Mouse (Mus musculus) testis, postnatal 10 days (tissue): ENCODE data around the gene Kcnh5.
A peak's percentile ranks its signal among the peaks of the same experiment; 100 is the strongest.

ENCODE experiments used
- DNase-seq: peaks from one replicate; pipeline ENCODE4 v3.0.0; 2021; ENCODE audit warnings: low spot score

The Kcnh5 gene

DNA sequence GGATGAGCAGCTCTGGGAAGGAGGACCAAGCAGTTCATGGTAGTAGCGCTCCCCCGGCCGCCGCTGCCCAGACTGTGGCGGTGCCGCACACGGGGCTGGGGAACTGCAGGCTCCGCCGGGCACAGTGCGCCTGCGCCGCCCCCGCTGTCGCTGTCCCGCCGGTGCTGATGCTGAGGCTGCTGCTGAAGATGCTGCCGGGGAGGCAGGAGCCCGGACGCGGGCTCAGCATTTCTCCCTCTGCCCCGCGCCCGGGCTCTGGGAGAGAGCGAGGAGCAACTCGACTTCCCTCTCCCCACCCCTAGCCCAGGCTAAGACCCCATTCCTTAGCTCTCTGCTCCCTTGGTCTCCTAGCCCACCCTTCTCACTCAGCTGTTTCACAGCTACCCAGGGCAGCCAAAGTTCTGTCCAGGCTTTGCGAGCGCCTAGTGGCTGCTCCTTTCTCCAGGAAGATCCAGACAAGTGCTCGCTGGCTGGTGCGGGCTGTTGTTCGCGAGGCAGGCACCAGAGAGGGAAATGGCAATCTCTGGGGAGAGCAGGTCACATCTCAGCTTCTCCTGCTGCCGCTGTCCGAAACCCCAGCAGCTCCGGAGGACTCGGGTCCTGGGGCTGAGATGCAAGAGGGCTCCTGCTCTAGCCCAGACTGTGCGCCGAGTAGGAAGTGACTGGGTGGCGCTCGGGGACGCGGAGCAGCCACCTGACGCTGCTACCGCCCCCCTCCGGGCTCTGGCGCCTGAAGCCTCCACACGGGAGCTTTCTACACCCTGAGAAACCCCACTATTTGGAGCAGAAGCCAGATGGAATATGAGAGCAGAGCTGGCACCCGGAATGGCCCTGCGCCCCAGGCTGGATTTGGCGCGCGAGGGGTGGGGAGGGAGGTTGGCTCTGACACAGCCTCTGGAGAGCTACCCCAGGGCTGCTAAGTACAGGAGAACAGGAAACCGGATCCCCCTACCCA lies at the start of gene Kcnh5:
Kcnh5 (minus strand) TSS at position 642 of the 955 bp plus-strand sequence.
- DNase-seq: peak; percentile 42

DNA sequence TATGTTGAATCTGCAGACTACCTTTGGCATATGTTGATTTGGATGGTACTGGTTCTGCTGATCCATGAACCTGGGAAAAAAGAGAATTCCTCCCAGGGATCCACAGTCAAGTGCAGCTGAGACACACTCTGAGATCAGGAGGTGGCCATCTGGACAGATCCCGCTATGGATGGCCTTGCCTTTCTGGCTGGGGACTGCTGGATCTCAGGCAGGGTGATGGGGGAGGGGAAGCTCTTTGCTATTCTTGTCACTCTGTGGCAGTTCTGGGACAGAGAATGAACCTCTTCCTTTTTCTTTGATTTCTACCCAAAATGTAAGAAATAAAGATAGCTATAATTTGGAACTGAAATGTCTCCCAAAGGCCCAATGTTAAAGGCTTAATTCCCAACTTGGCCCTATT lies 46.8 kb upstream of the Kcnh5 start:
- no peak for DNase-seq

DNA sequence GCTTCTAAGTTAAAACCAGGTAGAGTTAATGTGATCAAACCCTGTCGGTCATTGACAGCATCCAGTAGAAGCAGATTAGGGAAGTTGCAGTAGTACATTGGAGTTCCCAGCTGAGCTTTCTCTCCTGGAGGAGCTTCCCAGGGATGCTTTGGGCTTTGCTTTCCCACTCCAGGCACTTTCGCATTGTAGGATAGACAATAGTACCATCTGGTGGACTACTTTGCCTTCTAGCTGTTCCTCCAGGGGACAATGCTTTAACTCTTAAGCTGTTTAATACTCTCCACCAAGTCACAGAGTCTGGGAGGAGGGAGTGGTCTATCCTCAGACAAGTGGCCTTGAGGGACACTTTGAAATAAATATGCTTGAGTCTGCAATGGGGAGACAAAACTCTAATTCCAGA lies 12.3 kb upstream of the Kcnh5 start:
- no peak for DNase-seq

DNA sequence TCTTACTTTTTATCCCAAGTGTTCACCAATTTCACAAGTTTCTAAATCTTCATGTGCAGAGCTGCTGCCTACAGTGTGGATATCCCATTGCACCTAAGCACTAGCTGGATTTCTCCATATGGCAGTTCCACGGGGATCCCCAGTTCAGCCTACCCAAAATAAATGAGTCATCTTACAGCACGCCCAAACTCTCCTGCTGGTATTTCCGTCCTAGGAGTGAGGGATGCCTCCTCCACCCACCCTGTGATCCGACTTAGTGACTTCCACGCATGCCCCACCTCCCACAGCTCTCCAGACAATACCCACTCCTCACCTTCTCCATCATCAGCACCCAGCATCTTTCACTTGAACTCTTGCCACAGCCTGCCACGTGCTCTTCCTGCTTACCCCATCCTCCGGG lies 5.5 kb upstream of the Kcnh5 start:
- DNase-seq: no peak

DNA sequence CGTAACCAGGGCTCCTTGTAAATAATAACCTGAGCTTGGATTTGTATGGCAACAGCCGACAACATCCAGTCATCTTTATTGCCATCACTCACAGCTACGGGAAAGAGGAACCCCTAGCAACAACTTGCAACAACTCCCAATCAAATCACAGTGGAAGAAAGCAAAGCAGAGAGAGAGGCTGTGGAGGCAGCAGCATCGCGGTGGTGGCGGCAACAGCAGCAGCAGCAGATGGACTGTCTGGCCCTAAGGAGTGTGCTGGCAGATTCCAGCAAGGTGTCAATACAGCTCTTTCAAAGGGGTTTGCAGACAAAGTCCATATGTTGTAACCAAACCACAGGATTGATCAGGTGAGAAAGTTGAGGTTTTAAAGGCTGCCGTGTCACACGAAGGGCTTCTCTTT lies 2.4 kb upstream of the Kcnh5 start:
- DNase-seq: no peak

DNA sequence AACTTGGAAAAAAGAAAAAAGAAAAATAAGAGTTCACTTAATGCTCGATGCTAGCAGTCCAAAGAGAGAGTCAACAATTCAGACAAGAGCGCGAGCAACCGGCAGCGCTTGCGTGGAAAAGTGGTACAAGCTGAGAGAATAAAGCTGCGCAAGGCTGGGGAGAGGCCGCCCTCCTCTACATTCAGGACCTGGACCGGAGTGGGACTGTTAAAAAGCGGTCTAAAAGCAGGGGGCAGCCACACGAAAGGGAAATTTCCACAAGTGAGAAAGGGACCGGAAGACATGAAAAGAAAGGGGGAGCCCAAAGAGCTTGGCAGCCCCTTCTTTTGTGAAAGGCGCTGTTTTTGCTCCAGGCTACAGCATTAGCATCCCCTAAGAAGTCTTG lies 506 bp upstream of the Kcnh5 start:
- DNase-seq: no peak

DNA sequence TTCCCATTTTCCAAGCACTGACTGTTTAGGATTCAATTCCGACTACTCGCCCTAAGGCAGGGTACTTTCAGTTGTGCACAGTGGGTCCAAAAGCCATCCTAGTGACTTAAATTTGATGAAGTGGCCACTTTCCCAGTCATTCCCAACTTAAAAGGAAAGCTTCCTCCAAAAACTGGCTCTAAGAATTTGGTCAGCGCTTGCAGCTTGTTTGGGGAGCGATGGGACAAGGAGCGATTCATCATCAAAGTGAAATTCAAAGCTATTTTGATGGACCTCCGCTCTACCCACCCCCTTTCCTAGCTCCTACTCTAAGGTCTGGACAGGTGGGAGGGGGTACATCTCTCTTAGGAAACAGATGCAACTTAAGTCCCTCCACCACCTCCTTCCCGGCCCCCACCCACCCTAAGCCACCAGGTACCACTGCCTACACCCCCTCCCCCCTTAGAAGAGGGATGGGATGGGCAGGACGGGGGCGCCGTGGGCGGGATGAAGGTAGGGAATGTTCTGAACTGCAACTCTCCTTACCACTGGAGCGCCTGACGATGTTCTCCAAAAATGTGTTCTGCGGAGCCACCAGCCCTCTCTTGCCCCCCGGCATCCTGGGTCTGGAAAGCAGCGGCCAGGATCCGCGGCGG lies 1.1 kb downstream of the Kcnh5 start:
- no peak for DNase-seq

DNA sequence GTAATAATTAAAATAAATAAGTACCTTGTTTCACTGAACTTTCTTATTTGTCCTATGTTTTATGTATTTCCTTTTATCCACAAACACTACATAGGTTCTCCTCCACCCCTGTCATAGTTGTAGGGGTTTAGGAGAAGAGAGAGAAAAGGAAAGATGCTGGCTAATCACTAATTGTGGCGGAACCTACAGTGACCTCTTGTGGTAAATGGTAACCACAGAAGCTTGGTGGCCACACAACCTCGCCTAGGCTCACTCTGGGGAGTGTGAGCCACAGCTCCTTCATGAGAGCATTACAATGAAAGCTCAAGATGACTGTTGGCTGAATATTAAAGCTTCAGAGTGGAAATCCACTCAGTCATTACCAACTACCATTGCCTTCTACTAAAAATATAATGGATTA lies 6.2 kb downstream of the Kcnh5 start:
- DNase-seq: no peak

DNA sequence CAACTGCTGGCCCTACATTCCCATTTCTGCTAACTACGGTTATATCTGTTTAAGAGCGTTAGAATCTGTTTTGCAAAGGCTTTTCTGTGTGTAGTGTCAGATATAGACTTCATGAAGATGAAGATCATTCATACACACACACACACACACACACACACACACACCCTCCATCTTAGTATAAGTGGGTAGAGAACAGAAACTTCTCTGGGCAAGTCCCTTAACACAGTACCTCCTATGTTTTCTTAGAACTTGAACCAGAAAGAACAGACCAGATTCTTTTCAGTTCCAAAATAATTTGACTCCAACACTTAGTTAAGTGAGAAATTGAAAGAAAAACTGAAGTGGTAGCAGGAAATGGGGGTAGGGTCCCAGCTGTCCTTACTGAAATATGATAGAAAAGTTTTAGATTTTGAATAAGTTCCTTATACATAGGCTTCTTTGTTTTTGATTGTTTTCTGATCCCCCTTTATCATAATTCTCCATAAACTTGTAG lies 24.0 kb downstream of the Kcnh5 start:
- DNase-seq: no peak

DNA sequence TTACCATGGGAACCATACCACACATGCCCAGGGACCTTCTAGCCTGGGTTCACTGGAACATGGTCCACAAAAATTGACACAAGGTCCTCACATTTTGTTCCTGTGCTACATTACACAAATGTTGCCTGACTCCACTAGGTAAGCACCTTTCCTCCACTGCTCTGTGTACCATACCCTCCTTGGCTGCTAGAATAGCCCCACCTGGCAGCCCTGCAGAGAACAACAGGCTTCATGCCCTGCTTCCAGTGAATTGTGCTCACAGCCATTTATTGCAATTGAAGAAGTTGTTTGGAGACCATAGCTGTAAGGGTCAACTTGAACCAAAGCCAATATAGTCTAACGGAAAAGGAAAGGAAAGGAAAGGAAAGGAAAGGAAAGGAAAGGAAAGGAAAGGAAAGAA lies 37.3 kb downstream of the Kcnh5 start:
- peak; percentile 46 for DNase-seq

DNA sequence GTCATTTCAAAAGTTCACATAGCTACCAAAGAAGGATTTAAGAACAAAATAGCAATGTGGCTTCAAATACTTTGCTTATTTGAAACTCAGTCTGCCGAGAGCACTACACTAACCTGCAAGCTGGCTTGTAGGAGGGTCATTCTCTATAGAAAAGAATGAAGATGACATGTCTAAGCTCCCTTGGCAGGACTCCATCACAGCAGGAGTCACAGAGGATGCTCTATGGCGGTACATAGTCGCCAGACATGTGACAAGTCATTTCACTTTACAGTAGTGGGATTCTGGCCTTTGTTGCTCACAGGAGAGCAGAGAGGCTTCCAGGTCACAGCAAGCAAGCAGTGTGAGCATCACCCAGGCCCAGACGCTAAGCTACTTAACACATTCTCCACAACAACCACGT lies 85.2 kb downstream of the Kcnh5 start:
- DNase-seq: no peak

DNA sequence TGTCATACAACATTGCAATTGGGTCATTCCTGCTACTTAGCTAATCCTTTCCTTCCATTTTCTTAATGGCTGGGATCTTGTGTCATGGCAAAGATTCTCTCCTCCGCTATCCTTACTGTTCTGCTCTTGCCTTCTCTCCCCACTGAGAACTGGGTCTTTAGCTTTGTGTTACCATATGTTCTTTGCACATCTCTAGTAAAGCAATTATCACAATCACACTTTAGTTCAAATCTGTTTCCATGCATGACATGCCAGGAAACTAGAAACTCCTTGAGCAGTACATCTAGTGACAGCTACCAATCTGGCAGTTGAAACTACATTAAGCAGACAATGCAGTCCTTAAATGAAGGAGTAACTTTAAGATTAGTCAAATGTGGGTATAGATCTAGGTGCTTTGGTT lies 86.2 kb downstream of the Kcnh5 start:
- DNase-seq: no peak

DNA sequence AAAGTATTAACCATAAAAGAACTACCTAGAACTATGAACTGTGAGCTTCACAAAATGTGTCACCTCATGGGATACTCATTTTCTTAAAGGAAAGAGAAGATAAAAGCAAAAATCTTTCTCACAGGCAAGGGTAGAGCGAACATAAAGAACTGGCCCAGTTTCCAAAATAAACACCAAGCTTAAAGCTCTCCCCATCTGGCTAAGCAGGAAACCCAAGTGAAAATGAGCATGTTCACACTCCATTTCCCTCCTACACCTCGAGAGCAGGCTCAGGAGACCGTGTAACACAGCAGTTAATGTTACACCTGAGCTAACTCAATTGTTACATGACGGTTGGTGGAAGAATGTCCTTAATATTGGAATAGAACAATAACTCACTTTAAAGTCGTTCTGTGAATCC lies 100.0 kb downstream of the Kcnh5 start:
- no peak for DNase-seq

DNA sequence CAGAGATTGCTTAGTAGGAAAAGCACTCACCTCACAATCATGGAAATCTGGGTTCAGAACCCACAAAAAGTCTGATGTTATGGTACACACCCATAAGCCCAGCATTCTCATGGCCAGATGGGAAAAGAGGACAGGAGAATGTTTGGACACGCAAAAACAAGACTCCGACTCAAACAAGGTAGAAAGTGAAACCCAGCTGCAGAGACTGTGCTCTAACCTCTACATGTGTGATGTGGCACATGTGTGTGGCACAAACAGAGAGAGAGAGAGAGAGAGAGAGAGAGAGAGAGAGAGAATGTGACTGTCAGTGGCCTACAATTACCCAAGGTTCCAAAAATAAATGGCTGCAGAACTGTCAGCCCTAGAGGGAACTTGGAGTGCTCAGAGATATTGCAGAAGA lies 106.1 kb downstream of the Kcnh5 start:
- DNase-seq: no peak

DNA sequence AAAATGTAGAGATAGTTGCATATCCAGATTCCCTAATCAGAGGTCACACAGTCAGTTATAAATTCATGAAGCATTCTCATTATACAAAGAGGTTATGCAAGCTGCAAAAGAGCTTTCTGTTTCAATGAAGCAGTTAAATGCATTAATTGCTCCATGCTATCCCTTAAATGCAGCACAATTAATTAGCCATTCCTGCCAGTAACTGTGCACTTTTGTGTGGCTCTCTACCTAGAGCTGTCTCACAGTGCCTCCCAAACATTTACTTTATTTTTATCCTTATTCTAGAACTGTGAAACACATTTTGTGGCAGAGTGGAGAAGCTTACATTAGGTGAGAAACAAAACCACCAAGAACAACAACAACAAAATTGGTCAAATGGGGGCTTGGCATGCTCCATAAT lies 114.6 kb downstream of the Kcnh5 start:
- no peak for DNase-seq

DNA sequence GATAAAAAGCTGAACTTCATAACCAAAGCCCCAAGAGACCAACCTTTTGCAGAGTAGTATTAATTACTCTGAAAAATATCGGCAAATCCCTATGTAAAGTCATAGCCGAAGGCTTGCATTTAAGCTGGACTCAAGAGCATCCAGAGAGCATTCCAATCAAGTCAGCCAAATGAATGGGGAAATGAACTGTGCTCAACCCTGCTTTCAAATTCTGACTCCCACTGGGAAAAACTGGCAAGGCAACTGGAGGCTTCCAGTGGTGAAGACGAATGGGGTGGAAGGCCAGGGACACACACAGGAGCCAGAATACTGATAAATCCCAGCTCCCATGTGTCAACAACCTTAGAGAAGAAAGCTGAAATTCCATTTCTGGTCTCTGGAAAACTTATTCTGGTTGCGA lies 115.4 kb downstream of the Kcnh5 start:
- DNase-seq: no peak

DNA sequence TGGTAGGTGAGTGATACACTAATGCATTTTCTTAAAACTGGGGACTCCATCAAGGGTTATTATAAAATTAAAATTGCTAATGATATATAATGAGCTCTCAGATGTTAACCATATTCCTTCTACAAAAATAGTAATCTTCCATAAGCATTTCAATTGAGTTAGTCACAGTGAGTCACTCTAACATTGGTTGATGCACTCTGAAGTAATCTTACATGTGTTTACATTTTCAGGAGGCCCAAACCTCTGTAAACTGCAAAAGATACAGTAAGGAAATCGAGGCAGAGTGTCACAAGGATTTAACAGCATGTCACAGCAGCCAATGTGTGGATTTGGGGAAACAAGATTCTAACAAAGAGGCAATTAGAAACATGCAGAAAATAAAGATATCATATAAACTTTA lies 123.4 kb downstream of the Kcnh5 start:
- no peak for DNase-seq

DNA sequence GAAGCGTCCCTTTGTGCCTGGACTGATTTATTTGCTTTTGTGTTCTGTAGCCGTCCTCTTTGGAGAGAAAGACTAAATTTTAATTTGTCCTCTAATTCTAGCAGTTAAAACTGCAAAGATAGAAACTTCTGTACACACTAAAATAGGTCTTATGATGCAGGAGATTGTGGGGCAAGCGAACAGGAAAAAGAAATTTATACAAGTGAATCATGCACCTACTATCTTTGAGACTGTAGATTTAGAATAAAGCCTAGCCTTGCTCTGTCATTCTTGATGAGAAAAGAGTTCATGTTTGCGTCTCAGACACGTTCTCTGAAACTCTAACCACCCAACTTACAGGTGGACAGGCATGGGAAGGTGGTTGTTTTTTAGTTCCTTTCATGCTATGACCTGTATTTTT lies 140.4 kb downstream of the Kcnh5 start:
- DNase-seq: no peak

DNA sequence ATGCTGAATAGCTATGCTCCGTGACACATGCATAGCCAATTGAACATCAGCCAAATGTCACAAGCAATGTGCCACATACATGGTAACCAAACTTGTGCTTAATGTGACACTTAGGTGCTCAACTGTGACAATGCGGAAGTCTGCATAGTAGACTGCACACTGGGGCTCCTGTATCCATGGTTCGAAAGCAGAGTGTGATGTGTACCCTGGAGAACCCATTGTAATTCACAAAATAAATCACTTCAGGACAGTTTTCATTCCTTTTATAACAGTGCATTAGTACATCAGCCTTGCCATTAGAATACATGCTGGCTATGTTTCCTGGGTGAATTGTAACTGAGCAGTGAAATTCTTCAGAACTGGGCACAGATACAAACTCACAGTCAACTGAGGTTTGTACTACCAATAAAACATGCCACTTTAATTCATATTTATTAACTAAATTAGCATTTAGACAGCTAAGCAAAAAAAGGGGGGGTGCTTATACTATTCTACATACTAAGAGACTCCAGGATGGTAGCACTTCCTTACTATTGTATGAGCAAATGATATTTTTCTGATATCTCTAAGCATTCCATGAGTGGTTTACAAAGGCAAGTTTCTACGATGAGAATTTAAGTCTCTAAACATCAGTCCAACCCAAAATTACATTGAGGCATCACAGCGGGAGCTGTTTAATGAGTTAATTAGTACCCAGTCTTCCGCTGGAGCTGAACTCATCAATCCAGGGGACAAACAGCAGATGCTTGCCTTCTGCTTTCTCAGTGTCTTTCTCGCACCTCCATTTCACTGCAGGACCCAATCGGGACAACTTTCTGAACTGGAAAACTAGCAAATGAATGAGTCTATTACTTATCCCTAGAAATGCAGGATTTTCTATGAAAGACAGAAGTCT lies 144.9 kb downstream of the Kcnh5 start:
- no peak for DNase-seq

DNA sequence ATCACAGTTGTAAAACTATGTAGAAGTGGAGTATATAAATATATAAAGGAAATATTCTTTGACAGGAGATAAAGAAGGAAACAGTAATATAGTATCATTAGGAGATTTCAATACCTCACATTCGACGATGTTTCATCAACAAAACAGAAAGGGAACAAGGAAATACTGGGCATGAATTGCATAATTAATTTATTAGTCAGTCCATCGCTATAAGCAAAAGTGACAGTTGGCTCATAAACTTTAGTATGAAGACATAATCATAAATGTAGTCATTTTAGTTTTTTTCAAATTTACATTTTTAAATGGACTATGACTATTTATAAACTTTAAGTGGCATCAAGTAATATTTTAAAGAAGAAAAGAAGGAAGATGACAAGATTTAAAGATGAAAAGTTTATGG lies 205.9 kb downstream of the Kcnh5 start:
- DNase-seq: no peak

DNA sequence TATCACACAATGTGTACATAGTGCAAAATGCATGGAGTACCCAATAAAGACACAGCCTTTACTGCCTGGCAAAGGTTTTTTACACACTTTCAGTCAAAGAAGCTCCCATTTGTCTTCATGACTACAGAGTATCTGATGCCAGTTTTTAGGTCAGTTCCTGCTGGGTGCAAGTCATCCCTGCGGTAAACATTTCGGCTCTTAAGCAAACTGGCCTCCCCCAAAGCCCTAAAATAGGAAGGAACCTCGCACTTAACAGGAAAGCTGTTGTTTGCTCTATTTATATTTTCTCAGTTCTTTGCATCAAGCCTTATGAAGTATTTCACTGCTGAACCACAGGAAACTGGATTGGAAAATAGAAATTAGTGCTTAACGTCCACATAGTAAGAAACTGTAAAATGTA lies 207.7 kb downstream of the Kcnh5 start:
- DNase-seq: no peak

DNA sequence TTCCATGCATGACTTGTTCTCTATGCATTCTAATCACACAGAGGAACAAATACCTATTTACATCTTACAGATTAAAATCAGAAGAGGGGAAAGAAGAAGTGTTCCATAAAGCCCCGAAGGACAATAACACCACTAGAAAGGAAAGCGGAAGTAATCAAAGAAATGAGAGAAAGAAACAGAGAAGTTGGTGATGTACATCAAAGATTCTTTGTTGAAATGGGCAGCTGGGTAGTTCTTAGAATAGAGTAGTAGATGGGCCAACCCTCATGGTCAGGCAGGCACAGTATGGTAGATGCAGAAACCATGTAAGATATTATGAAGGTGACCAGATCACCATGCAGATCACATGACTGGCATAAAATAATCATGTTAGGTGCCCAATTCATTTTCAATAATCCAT lies 210.9 kb downstream of the Kcnh5 start:
- no peak for DNase-seq

DNA sequence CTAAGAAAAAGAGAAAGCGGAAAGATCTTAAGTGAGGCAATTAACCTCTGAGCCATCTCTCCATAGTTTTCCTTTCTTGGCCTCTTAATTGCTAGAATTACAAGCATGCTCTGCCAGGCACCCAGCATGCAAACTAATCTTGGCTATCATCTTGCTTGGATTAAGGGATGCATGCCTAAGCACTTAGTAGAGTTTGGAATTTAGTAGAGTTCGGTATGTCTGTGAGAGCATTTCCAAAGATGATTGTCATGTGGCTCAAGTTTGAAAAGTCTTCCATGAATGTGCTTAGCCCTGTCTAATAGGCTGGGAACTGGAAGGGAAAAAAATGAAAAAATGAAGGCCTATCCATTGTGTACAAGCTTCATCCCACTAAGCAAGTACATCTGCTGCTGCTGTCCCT lies 224.5 kb downstream of the Kcnh5 start:
- DNase-seq: no peak
